Mouse (Mus musculus) cerebellum, adult 9-11 months (tissue): ENCODE measurements around the gene Nxn.

Source experiments
- DNase-seq: peaks from one replicate; pipeline ENCODE4 v3.0.0; 2022

Gene Nxn

DNA sequence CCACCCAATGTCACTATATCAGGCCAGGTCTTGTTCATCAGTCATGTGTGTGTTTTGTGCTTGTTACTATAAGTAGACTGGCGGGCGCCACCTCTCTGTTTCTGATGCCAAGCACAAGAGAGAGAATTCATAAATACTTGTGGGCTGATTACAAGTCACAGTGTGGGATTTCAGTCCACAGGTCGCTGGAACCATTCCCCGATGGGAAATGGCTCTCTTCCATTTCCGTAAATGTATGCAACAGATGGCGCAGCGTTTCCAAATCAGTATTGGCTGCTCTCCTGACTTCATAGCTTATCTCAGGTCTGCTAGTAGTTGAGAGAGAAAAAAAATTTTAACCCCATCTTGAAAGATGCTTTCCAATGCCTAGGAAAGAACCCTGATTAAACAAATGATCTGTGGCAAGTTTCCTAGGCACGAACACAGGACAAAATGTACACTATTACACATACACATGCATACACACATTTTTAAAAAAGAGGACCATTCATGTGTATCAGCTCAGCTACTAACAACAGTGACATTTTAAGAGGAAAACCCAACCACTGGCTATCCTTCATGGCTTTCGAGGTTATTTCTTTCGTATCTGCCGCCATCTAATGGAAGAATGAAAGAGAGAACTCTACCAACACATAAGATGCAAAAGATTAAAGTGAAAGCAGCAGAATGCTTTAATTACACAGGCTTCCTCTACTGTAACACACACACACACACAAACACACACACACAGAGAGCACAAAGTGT, 819 bp upstream of the Nxn start:
- peak; percentile 79 for DNase-seq

DNA sequence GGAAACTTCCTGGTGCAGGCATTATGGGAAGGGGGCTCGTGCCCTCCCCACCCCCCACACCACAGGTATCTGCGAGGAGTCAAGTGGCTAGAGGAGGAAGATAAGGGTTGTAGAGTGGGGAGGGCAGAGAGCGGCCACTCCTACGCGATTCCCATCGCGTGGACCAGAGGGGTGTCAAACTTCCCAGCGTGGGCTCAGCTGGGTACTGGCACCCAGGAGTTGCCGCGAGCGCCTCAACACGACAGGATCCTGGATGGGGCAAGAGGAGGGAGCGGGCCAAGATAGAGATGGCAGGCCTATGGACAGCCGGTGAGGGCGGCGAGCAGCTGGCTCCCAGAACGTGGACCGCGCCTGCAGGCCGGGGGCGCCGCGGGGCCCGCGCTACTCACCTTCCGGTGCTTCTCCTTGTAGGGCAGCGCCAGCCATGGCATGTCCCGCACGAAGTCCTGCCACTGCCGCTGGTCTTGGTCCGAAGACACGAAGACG, 585 bp downstream of the Nxn start:
- peak; percentile 70 for DNase-seq

DNA sequence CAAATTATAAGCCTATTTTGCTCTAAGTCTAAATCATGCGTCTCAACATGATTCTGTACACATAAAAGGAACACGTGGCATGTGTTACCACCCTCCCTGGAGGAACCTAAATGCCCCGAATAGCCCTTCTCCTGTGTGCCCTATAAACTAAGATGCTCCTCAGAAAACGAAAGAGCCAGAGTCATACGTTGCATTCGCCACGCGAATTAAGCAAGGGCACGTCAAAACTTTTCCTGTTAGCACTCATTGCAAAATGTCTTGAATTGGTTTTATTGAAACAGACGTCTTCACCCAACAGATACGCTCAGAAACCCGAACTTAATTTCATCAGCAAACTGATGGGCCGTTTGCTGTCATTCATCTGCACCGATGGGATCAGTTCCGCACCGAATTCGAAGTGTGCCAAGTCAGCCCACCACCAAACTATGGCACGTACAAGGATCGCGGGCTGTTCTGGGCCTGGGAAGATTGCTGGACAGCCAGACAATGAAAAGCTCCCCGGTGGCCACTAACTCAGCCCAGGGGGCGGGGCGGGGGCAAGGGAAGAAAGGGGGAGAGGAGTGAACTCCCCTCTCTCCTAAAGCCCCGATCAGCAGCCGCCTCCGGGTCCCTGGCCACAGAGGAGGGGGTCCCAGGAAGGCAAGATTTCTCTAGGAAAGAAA, 1.2 kb downstream of the Nxn start:
- DNase-seq = no peak

DNA sequence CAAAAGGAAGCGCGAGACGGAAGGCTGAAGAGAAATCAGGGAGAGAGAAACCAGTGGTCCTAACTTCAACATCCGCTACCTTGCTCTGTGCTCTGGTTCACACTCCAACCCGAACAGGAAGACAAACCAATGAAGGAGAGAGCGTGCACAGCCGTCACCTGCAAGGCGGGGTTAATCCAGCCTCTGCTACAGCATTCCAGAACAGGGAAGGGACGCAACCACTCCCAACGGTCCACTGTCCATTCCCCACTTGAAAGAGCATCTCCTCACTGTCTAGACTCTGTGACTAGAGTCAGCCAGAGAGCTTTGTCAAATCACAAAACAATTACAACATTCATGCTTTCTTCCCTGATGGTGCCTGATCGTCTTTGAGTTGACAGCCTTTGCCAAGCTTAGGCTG, 5.9 kb downstream of the Nxn start:
- no peak for DNase-seq

DNA sequence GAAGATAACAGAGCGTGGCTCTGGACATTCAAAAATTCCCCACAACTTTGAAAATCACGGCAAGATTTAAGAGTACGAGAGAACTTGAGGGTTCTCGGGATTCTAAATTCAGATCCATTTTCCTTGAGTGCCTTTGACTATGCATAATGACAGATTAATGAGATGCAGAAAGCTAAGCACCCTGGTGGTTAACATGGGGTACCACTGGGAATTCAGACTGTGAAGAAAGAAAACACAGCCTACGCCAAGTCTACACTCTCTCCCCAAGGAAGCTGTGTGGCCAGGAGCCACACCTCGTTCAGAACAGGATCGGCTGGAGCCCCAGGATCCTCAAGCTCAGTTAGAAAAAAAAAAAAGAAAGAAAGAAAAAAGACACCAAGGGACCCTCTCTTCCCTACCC, 6.4 kb downstream of the Nxn start:
- DNase-seq = no peak

DNA sequence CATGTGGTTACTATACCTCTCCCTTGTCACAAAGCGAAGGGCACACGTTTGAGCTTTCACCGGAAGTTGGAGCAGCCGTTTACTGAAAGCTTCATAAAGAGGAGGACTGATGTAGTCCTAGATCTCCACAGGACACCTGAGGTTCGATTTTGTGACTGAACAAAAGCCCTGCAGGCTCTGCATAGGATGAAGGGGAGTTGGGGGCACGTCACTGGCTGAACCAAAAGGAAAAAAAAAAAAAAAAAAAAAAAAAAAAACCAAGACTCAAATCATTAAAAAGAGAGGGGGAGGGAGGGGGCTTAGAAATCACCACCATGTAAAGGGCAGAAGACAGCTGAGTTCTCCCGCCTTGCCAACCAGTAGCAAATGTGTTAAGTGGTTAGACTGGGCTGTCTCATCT, 10.2 kb downstream of the Nxn start:
- DNase-seq = no peak

DNA sequence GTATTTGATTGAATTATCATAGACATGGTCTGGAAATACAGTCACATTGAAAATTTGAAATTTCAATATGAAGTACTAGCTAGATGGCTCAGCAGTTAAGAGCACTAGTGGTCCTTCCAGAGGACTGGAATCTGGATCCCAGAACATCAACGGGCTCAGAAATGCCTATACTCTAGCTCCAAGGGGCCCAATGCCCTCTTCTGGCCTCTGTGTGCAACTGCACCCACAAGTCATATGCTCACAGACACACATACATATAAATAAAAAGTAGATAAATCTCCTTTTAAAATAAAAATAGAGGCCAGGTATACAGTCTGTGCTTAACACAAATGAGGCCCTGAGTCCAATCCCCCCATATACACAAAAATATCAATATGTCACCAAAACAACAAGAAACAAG, 11.8 kb downstream of the Nxn start:
- no peak for DNase-seq

DNA sequence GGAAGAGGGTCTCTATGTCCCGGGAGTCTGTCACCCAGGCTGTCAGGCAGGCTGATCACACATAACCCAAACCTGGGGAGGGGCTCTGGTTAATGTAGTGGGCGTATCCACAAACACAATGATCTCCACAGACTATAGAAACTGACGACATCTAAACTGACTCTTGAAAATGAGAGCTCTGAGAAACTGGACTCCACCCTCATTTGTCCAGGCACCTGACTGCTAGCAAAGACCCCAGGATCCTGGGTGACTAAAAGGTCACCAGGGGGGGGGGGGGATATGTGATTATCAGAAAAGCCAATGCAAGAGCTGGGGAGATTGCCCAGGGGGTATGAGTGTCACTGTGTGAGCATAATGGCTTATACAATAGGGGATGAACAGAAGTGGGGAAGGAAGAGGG, 13.2 kb downstream of the Nxn start:
- peak; percentile 19 for DNase-seq

DNA sequence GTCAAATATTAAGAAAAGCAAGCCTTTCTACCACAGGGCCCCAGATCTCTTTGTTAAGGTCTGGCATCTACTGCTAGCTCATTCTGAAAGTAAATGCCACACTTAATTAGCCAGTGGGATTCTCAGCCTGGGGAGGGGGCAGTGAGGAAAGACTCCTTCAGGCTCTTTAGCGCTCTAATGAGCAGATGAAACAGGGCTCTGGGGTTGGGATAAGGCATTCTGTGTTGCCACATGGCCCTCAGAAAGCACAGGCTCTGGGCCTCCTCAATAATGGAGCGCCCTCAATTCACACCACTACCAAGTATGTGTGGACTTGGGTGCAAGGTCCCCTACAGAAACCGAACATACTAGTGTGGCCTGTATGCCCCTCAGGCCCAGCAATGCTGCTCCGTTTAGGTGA, 13.9 kb downstream of the Nxn start:
- peak; percentile 9 for DNase-seq

DNA sequence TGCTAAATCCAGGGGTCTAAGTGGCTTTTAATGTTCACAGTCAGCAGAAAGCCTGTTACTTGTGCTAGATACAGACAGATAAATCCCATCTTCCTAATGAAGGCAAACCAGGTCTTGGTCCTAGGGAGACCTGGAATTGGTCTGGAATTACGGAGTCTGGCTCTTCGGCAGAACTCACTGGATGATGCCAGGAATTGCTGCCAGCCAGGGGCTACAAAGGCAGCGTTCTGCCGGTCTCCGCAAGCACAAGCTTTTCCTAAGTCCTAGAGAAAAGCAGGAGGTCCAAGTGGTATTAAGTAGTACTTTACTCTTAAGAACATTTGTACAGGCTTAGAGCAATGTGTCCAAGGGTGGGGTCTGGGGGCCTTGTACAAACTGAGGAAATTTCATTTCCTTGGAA, 14.6 kb downstream of the Nxn start:
- peak; percentile 33 for DNase-seq

DNA sequence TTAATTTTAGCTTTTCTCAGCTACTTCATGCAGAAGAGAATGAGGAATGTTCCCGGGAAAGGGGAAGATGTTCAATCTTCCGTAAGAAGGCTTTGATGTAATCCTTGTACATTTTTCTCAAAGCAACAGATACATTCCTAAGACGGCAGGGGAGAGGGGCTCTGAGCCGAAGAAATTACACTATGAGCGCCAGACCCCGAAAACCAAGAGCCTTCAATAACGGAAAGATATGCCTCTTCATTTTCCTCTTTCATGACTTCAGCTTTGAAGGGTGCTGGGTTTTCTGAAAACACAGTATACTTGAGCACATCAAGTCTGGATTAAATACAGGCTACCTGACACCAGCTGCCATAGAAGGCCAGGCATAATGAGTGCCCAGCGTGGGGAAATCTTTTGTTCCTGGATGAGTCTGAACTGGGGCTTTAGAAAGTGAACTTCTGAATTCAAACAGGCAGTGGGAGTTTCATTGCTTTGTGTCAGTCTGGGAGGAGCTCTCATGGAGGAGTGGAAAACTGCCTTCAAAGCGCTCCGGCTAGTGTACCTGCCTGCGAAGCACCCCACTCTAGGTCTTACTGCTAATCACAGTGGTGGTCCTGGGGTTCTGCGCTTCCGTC, 16.1 kb downstream of the Nxn start:
- DNase-seq = no peak

DNA sequence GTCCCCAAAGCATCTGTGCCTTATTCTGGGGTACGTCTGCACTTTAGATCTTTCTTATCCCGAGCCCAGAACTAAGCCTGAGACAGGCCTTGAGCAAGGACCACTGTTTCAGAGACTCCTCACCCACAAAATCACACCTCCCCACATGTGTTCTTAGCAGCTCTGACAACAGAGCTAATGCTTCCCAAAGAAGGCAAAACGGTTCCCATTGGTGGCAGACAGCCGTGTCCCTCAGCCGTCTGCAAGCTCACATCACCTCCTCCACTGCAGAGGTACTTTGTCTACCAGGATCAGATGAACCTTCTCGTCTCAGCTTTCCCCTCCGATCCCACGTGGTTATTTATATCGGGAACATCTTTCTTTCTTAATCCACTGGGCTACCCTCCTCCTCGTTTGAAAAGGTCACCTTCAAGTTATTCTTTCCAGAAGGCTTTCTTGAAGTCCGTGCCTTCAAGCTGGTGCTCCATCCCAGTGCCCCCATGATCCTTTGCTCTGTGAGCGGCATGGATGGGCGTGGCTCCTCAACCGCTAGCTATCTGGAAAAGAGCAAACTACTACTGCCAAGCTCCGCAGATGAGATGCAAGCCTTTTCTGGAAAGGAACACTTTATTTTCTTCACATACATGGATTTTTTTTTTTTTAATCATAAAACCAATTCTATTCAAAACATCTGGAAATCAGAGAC, 17.6 kb downstream of the Nxn start:
- peak; percentile 14 for DNase-seq

DNA sequence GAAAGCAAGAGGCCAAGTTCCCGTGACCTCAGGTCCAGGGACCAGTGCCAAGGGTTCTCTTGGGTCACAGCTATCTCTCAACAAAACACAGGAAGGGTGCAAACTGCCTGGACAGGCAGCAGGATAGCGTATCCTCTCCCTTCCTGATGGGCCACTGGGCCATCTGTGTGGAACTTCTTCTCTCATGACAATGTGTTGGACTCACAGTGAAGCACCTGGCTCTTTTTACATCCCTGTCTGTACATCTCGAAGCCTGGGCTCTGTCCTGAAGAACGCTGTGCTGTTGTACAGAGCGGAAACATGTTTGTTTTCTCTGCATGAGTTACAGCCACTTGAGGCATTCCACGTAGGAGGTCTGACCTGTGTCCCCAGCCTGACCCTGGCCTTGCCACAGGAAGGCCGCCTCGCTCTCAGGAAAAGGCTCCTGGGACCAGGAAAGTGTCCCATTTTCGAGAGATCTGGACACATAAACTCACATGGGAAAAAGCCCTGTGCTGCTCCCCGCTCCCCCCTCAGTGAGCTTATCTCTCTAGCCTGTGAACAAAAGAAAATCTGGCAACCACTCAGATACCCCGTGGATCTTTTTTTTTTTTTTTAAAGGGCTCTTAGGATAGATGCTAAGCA, 18.9 kb downstream of the Nxn start:
- peak; percentile 32 for DNase-seq

DNA sequence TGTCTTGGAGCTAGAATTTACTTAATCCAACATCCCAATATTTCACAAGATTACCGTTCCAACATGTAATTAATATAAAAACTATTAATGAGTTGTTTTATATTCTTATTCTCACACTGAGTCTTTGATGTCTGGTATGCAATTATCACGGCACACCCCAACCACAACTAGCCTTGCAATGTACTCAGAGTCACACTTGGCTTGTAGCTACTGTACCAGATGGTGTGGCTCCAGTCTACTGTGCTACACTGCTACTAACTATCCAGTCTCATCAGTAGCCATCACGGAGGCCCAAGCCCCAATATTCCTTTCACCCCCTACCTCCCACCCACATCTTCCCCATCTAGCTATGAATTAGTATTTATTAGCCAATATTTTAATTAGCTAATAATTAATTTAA, 22.5 kb downstream of the Nxn start:
- DNase-seq = no peak

DNA sequence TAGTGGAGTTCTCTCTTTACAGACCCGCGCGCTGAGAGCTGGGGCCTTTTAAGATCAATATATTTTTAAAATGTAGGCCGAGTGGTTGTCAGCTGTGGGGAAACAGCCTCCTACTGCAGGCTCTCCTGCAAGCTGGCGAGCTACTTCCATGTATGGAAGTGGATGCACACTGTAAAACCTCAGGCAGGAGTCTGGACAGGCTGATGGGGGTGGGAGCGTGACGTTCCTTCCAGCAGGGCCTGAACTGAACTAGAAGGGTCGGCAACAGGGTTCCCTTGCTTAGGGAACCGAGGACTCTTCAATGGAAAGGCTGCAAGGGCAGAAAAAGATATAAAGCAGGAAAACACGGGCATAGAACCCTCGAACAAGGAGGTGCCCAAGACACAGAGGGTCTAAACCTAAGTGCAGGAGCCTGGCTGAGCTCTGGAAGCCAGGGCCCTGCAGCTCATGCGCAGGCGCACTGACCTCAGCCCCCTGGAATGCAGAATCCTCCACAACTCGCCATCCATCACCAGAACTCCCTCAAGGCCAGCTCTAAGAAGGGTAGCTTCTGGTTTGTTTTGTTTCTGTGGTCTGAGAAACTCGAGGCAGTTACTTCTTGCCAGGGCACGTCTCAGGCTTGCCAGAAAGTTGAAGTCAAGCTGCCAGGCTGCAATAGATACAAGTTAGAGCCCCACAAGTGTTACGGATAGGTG, 24.3 kb downstream of the Nxn start:
- no peak for DNase-seq

DNA sequence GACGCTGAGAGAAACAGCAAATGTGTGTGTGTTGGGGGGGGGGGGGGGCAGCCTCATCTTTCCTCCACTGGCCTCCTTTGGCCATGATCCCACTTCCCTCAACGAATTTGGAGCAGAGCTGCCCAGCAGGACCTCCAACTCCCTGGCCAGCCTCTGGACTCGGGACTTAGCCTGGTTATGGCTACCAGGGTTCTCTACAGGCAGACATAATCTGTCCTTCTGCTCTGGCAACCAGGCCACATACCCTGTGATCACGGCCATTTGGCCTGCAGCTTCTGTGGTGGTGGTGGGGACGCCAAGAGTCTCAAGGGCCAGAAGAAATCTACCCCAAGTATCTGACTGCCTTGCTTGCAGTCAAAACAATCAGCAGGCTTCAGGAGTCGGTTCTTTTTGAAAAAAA, 26.4 kb downstream of the Nxn start:
- DNase-seq = peak; percentile 79

DNA sequence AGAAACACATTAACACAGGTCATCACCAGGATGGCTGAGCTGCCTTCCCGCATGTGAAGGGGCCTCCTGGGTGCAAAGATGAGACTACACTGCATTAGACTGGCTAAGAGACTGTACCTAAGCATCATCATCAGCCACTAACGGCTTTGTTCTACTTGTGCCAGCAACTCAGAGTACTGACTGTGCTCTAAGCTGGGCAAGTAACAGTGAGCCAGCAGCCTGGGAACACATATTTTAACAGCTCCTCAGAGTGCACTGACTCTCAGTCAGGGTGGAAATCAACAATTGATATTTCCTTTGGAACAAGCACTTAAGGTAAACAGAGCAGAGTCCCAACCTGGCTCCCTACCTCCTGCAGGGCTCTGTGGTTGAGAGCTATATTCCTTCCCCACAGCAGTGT, 26.8 kb downstream of the Nxn start:
- no peak for DNase-seq

DNA sequence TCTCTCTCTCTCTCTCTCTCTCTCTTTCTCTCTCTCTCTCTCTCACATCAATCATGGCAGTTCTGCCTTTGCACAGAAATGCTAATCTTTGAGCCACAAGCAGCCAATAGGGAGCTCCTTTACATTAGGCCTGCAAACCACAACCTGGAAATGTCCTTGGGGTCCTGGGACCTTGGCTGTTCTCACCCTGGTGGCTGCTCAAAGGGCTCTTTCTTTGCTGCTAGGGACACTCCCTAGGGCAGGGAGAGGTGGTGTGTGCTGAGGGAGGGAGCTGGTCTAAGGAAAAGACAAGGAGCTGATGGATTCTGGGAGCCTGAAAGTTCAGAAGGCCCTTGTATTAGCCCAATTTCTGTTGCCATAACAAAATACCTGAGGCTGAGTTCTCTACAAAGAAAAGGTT, 28.4 kb downstream of the Nxn start:
- DNase-seq = no peak

DNA sequence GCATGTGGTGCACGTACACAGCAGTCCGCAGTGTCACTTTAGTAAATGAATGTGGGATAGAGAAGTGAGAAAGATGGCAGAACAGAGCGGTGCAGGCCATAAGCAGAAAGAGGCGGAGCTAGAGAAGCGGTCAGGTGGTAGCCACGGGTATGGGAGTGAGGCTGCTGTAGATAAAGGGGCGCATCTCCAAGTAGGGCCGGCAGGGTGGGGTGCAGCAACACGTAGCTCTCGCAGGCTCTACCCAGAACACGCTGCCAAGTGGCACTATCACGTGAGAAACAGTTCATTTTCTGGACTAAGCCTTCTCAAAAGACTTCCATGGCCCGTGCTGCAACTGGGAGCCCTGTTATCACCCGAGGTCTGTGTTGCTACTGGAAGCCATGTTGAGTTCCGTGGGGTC, 32.2 kb downstream of the Nxn start:
- DNase-seq = no peak

DNA sequence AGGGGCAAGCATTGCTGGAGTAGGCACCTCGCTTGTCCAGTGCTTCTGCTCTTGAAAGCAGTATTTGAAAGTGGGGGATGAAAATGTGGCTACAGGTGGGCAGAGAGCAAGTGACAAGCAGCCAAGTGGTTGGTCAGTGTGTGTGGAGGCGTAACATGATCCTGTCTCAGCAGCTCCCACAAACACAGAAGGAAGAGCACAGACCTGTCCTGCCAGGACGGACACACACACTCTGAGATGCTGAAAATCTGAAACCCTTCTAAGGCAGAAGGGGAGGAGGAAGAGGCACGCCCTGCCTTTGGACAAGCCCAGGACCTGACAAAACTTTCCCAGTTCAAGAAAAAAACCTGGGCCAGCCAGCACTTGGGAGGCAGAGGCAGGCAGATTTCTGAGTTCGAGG, 34.9 kb downstream of the Nxn start:
- DNase-seq = no peak

DNA sequence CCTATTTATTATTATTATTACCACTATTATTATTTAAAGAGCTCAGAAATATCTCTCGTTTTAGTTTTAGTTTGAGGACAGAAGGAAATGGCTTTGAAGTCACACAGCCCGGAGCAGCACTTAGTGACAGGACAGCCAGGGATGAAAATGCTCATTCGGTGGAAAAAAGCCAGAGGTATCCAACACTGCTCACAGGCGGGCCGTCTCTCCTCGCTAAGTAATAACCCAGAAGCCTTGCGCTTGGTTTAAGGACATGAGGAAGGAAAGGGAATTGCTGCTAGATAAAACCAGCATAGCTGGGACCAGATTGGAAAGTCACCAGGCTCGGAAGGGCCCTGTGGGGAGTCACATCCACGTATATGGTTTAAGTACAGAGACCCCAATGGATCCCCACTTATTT, 35.3 kb downstream of the Nxn start:
- DNase-seq = no peak

DNA sequence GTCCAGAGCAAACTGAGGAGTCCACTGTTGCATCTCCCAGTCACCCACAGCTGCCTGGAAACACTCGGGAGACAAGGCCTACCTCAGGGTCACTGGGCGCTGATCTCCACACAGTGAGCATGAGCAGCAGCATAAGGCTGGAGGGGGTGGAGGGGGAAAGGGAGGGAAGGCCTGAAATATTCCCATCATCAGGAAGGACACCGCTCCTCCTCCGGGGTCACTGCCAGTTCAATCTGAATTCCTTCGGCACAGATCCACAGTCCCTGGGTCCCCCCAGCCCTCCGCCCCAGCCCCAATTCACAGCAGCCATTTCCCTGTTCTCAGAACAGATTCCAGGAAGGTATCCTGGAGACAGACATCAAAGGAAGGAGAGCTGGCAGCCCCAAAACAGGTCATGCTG, 35.8 kb downstream of the Nxn start:
- no peak for DNase-seq

DNA sequence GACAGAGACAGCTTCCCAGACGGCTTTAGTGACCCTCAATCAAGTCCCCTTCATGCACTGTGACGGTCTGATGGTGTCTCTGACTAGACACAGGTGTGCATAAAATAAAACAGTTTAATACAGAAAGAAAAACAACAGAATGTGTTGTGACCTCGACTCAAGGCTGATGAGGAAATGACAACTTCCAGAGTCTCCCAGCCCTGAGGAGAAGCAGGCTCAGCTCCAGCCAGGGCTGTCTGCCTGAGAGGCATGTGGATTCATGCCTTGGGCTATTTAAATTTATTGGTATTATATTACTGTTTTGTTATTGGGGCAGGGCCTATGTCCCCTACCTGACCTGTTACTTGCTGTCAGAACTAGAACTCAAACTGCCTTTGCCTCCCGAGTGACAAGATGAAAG, 37.5 kb downstream of the Nxn start:
- DNase-seq = no peak
